Mouse (Mus musculus): ENCODE results near the gene Nup98. TPM values are rescaled to one million over a fixed set of nuclear protein-coding genes. Genes with fewer than 3 reads are reported as not detected.

The Nup98 gene
- polyA plus RNA-seq, 2 experiments, result 8.8 to 16.3 TPM

DNA sequence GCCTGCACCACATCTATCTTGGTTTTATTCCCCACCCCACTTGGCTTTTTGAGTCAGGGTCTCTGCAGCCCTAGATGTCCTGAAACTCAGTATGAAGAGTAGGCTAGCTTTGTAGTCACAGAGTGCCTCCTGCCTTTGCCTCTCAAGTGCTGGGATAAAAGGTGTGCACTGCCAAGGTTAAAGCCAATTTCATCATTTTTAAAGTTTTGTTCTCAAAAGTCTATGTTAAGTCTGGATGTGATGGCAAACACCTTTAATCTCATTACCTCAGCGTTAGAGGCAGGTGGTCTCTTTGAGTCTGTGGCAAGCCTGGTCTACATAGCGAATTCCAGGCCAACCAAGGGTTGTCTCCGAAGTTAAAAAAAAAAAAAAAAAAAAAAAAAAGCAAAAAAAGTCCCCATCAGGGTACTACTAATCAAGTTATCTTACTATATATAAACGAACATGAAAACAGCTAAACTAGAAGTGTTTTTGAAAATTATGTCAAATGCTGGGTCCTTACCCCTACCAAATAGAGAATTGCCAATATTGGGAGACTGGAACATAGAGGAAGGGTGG lies 1.1 kb downstream of the Nup98 start:
- WGBS (ENCODE audit: insufficient replicate concordance), result 40% methylated on average over 4 of the region's 4 CpGs
- Histone ChIP-seq H3K4me1 (replicated peaks; ENCODE audit: control insufficient read depth in 2 of 2, insufficient read depth in 2 of 2, low read length in 1 of 2) (peaks cover 29% of the 10 kb centered on the region in 2 experiments), H3K27me3 (ENCODE audit: control insufficient read depth, insufficient read depth, low read length) (no peaks in the 10 kb centered on the region), H3K4me2 (ENCODE audit: low read depth) (peak overlapping the region; percentile 78), H3K27ac (no peak overlapping the region), H3K9ac (replicated peaks) (peak overlapping the region; percentile 87), H3K9me3 (ENCODE audit: control insufficient read depth, low read length) (no peaks in the 10 kb centered on the region), H3K4me3 (ENCODE audit: insufficient read depth in 1 of 2, low read depth in 2 of 2, low read length in 2 of 2) (peak overlapping the region; percentile 91), H3K36me3 (replicated peaks; ENCODE audit: control insufficient read depth, insufficient read depth, low read depth) (no peaks in the 10 kb centered on the region)
- no peak for DNase-seq (ENCODE audit: low read depth in 3 of 3, low spot score in 3 of 3)
- TF ChIP-seq CTCF (IDR thresholded peaks at IDR 0.05; ENCODE audit: low read depth) (no peak), EP300 (IDR thresholded peaks at IDR 0.05; ENCODE audit: low read depth) (no peak)
- no peak for ATAC-seq (ENCODE audit: insufficient read depth)

- no peak overlapping the region for H3K4me3 ChIP-seq (ENCODE audit: insufficient read depth in 1 of 2, low read depth in 2 of 2, low read length in 2 of 2)
- WGBS (ENCODE audit: insufficient replicate concordance), result 8% methylated on average over 1 of the region's 1 CpGs
- ATAC-seq (ENCODE audit: insufficient read depth) (no peak), DNase-seq (ENCODE audit: low read depth in 3 of 3, low spot score in 3 of 3) (peak; percentile 30 to 57 (median 51))
- no peaks in the 10 kb centered on the region for H3K36me3 ChIP-seq (replicated peaks; ENCODE audit: control insufficient read depth, insufficient read depth, low read depth)
- no peaks in the 10 kb centered on the region for H3K27me3 ChIP-seq (ENCODE audit: control insufficient read depth, insufficient read depth, low read length)
- peak; percentile 64 for TF ChIP-seq EP300 (IDR thresholded peaks at IDR 0.05; ENCODE audit: low read depth)
- peak; percentile 36 for TF ChIP-seq CTCF (IDR thresholded peaks at IDR 0.05; ENCODE audit: low read depth)
- H3K4me2 ChIP-seq (ENCODE audit: low read depth), result peak overlapping the region; percentile 24
- no peaks in the 10 kb centered on the region for H3K9me3 ChIP-seq (ENCODE audit: control insufficient read depth, low read length)
- peaks cover 29 to 30% of the 10 kb centered on the region in 2 experiments for H3K4me1 ChIP-seq (replicated peaks; ENCODE audit: control insufficient read depth in 2 of 2, insufficient read depth in 2 of 2, low read length in 1 of 2)
- H3K9ac ChIP-seq (replicated peaks), result no peak overlapping the region
- H3K27ac ChIP-seq, result peak overlapping the region; percentile 15; the same call in 1 of the 2 replicates
Measured at GRCm38 (mm10) chr7:102205646-102206045, 4.3 kb downstream of the Nup98 start.

DNA sequence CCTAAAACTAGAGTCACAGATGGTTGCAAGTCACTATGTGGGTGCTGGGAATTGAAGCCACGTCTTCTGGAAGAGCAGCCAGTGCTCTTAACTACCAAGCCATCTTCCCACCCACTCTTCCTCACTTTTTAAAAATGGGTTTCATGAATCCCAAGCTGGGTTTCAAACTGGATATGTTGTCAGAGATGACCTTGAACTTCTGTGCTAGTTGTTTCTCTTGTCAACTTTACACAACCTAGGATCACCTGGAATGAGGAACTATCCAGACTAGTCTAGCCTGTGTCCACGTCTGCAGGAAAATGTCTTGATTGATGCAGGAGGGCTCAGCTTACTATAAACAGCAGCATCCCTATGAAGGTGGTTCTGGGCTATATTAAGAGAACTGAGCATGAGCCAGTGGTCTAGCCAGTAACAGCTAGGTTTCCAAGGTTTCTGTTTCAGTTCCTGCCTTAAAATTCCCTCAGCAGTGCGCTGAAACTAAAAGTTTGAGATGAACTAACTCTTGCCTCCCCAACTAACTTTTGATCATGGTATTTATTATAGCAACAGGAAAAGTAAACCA lies 5.6 kb downstream of the Nup98 start:
- no peak overlapping the region for H3K4me3 ChIP-seq (ENCODE audit: insufficient read depth in 1 of 2, low read depth in 2 of 2, low read length in 2 of 2)
- no peaks in the 10 kb centered on the region for H3K9me3 ChIP-seq (ENCODE audit: control insufficient read depth, low read length)
- H3K4me1 ChIP-seq (replicated peaks; ENCODE audit: control insufficient read depth in 2 of 2, insufficient read depth in 2 of 2, low read length in 1 of 2), result peaks cover 29 to 30% of the 10 kb centered on the region in 2 experiments
- no peak for DNase-seq (ENCODE audit: low read depth in 3 of 3, low spot score in 3 of 3)
- no peak overlapping the region for H3K27ac ChIP-seq
- no peak for TF ChIP-seq CTCF (IDR thresholded peaks at IDR 0.05; ENCODE audit: low read depth)
- TF ChIP-seq EP300 (IDR thresholded peaks at IDR 0.05; ENCODE audit: low read depth), result no peak
- no peak overlapping the region for H3K9ac ChIP-seq (replicated peaks)
- no peak for ATAC-seq (ENCODE audit: insufficient read depth)
- H3K27me3 ChIP-seq (ENCODE audit: control insufficient read depth, insufficient read depth, low read length), result no peaks in the 10 kb centered on the region
- H3K4me2 ChIP-seq (ENCODE audit: low read depth), result peak overlapping the region; percentile 22; the same call in 1 of the 2 replicates
- H3K36me3 ChIP-seq (replicated peaks; ENCODE audit: control insufficient read depth, insufficient read depth, low read depth), result no peaks in the 10 kb centered on the region
- WGBS (ENCODE audit: insufficient replicate concordance), result 79% methylated on average over 3 of the region's 3 CpGs

DNA sequence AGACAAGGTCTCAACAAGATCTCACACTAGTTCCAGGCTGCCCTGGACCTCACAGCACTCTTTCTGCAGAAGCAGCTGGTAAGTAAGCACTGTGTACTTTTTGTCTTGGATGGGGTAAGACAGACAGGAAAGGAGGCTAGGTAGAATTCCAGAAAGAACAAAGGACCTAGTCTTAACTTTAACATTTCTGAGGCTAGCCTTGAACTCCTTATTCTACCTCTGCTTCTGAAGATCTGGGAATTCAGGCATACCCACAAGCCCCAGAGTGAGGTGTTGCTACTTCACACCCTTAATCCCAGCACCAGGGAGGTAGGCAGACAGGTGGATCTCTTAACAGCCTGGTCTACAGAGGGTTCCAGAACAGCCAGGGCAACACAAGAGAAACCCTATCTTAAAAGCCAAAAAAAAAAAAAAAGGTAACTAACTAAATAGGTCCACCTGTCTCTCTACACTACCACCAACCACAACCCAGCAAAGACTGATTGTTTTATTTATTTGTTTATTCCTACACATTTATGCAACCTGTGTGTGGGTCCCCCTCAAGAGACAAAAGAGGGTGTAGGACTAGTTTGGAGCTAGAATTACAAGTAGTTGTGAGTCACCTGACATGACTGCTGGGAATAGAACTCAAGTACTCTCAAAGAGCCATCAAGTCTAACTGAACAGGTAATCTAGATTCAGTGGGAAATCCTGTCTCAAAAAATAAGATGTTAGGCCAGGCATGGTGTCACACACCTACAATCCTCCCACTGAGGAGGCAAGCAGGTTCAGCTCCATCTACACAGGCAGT lies 8.8 kb downstream of the Nup98 start:
- H3K27me3 ChIP-seq (ENCODE audit: control insufficient read depth, insufficient read depth, low read length), result no peaks in the 10 kb centered on the region
- H3K4me2 ChIP-seq (ENCODE audit: low read depth), result no peak overlapping the region
- no peaks in the 10 kb centered on the region for H3K9me3 ChIP-seq (ENCODE audit: control insufficient read depth, low read length)
- peaks cover 13 to 21% of the 10 kb centered on the region in 2 experiments for H3K4me1 ChIP-seq (replicated peaks; ENCODE audit: control insufficient read depth in 2 of 2, insufficient read depth in 2 of 2, low read length in 1 of 2)
- no peak for DNase-seq (ENCODE audit: low read depth in 3 of 3, low spot score in 3 of 3)
- H3K27ac ChIP-seq, result no peak overlapping the region
- no peaks in the 10 kb centered on the region for H3K36me3 ChIP-seq (replicated peaks; ENCODE audit: control insufficient read depth, insufficient read depth, low read depth)
- ATAC-seq (ENCODE audit: insufficient read depth), result no peak
- no peak overlapping the region for H3K9ac ChIP-seq (replicated peaks)
- H3K4me3 ChIP-seq (ENCODE audit: insufficient read depth in 1 of 2, low read depth in 2 of 2, low read length in 2 of 2), result no peak overlapping the region
- TF ChIP-seq CTCF (IDR thresholded peaks at IDR 0.05; ENCODE audit: low read depth) (no peak), EP300 (IDR thresholded peaks at IDR 0.05; ENCODE audit: low read depth) (no peak)

- H3K9ac ChIP-seq (replicated peaks), result no peak overlapping the region
- ATAC-seq (ENCODE audit: insufficient read depth), result no peak
- TF ChIP-seq CTCF (IDR thresholded peaks at IDR 0.05; ENCODE audit: low read depth) (no peak), EP300 (IDR thresholded peaks at IDR 0.05; ENCODE audit: low read depth) (no peak)
Measured at GRCm38 (mm10) chr7:102200576-102200975, 9.4 kb downstream of the Nup98 start.

More at GRCm38 (mm10) chr7:102200576-102200975, 9.4 kb downstream of the Nup98 start:
- Histone ChIP-seq H3K9me3 (ENCODE audit: control insufficient read depth, low read length) (no peaks in the 10 kb centered on the region), H3K4me1 (replicated peaks; ENCODE audit: control insufficient read depth in 2 of 2, insufficient read depth in 2 of 2, low read length in 1 of 2) (peaks cover 7 to 15% of the 10 kb centered on the region in 2 experiments), H3K36me3 (replicated peaks; ENCODE audit: control insufficient read depth, insufficient read depth, low read depth) (no peaks in the 10 kb centered on the region), H3K4me3 (ENCODE audit: insufficient read depth in 1 of 2, low read depth in 2 of 2, low read length in 2 of 2) (no peak overlapping the region), H3K27ac (no peak overlapping the region), H3K4me2 (ENCODE audit: low read depth) (no peak overlapping the region), H3K27me3 (ENCODE audit: control insufficient read depth, insufficient read depth, low read length) (no peaks in the 10 kb centered on the region)
- no peak for DNase-seq (ENCODE audit: low read depth in 3 of 3, low spot score in 3 of 3)
- 77% methylated on average over 3 of the region's 3 CpGs for WGBS (ENCODE audit: insufficient replicate concordance)

All from liver, embryonic 14.5 days (tissue).